Mouse (Mus musculus) C2C12 (cell line): ENCODE measurements around the gene Palld.

Source experiments
- CEBPB ChIP-seq: IDR thresholded peaks from one replicate; pipeline ENCODE4 v1.6.1; 2011; ENCODE audit warnings: low read depth, mild to moderate bottlenecking, control low read depth, moderate library complexity
- CTCF ChIP-seq: IDR thresholded peaks from one replicate; pipeline ENCODE4 v1.5.1; 2011; ENCODE audit not compliant: control insufficient read depth, insufficient read depth, insufficient read length
- FOSL1 ChIP-seq: IDR thresholded peaks from one replicate; pipeline ENCODE4 v1.8.0; 2011; ENCODE audit warnings: mild to moderate bottlenecking, low read length; ENCODE audit not compliant: poor library complexity, insufficient read depth, severe bottlenecking
- MAX ChIP-seq: IDR thresholded peaks from one replicate; pipeline ENCODE4 v1.6.1; 2011; ENCODE audit warnings: mild to moderate bottlenecking, control low read depth
- MYOD1 ChIP-seq: IDR thresholded peaks from one replicate; pipeline ENCODE4 v1.6.1; 2011; ENCODE audit warnings: low read depth; ENCODE audit not compliant: control insufficient read depth, insufficient read length
- USF1 ChIP-seq: IDR thresholded peaks from one replicate; pipeline ENCODE4 v1.6.1; 2011; ENCODE audit warnings: low read depth, mild to moderate bottlenecking, control low read depth, moderate library complexity

GRCm38 (mm10) chr8:61664162-61664561 is 238.3 kb downstream of the Palld start:
- TF ChIP-seq MYOD1 (no peak), CTCF (no peak), FOSL1 (no peak), CEBPB (no peak), USF1 (no peak), MAX (no peak)
